Mouse (Mus musculus) liver, postnatal 0 days (tissue): ENCODE measurements around the gene Dst. TPM values are rescaled to one million over a fixed set of nuclear protein-coding genes. Genes with fewer than 3 reads are reported as not detected.
A peak's percentile ranks its signal among the peaks of the same experiment; 100 is the strongest.

Experiments used
- ATAC-seq: fragments of 200-750 bp; cut with Nextera tagmentation; 2 replicates; pipeline ENCODE4 v1.8.0; 2017; ENCODE audit warnings: mild to moderate bottlenecking, moderate library complexity
- DNase-seq: peaks from one replicate; pipeline ENCODE4 v3.0.0-alpha.2; 2016
- H3K27ac ChIP-seq: fragments of 300-500 bp; sonication (generic); 2 replicates; pipeline ENCODE4 v1.5.1; 2014; ENCODE audit warnings: antibody characterized with exemption, moderate library complexity, mild to moderate bottlenecking, low read depth
- H3K27me3 ChIP-seq: fragments of 300-500 bp; sonication (generic); 2 replicates; pipeline ENCODE4 v1.6.1; 2014; ENCODE audit warnings: low read length, control low read depth, mixed read lengths; ENCODE audit not compliant: insufficient read depth
- H3K36me3 ChIP-seq: fragments of 300-500 bp; sonication (generic); replicated peaks from 2 replicates; pipeline ENCODE4 v1.6.1; 2014; ENCODE audit warnings: mild to moderate bottlenecking, control low read depth, low read length, moderate library complexity, mixed read lengths; ENCODE audit not compliant: insufficient read depth
- H3K4me1 ChIP-seq: fragments of 300-500 bp; sonication (generic); 2 replicates; pipeline ENCODE4 v1.6.1; 2014; ENCODE audit warnings: antibody characterized with exemption, mild to moderate bottlenecking, control low read depth; ENCODE audit not compliant: insufficient read depth
- H3K4me2 ChIP-seq: fragments of 300-500 bp; sonication (generic); 2 replicates; pipeline ENCODE4 v1.6.1; 2014; ENCODE audit warnings: low read depth, mild to moderate bottlenecking, low read length, moderate library complexity, mixed read lengths
- H3K4me3 ChIP-seq: fragments of 300-500 bp; sonication (generic); 2 replicates; pipeline ENCODE4 v1.5.1; 2014; ENCODE audit warnings: low read depth, low read length
- H3K9ac ChIP-seq: fragments of 300-500 bp; sonication (generic); replicated peaks from 2 replicates; pipeline ENCODE4 v1.6.1; 2014; ENCODE audit warnings: mild to moderate bottlenecking, moderate library complexity
- H3K9me3 ChIP-seq: fragments of 300-500 bp; sonication (generic); 2 replicates; pipeline ENCODE4 v1.6.1; 2016; ENCODE audit warnings: mild to moderate bottlenecking, control low read depth, low read length, mixed read lengths
- CTCF ChIP-seq: sonication (generic); IDR thresholded peaks from 2 replicates; pipeline ENCODE4 v1.5.1; 2016; ENCODE audit warnings: antibody characterized with exemption, low read depth
- EP300 ChIP-seq: IDR thresholded peaks from 2 replicates; pipeline ENCODE4 v1.6.1; 2016; ENCODE audit warnings: antibody characterized with exemption, low read depth, mild to moderate bottlenecking
- WGBS: fragments of 180-500 bp; shearing (Covaris S2); extraction: QIAGEN DNeasy Blood & Tissue Kit; methylation state at CpG from one replicate; pipeline ENCODE4 v1.1.7; 2014; ENCODE audit not compliant: insufficient replicate concordance; 5-methylcytosine and 5-hydroxymethylcytosine counted together
- polyA plus RNA-seq: library from polyadenylated mRNA; unstranded; fragments of >200 nt; fragmentation: Nextera tagmentation; extraction: Ambion mirVana; gene quantifications from 2 replicates; pipeline ENCODE4 v1.2.1, GENCODE M21; 2015

Gene Dst
- polyA plus RNA-seq, 1 experiment from 2014 or later, result 6.4 TPM

GRCm38 (mm10) chr1:34094301-34094700, 186.3 kb downstream of the Dst start:
- Histone ChIP-seq H3K36me3 (no peaks in the 10 kb centered on the region), H3K4me1 (no peaks in the 10 kb centered on the region), H3K27ac (no peak overlapping the region), H3K9ac (no peak overlapping the region), H3K9me3 (no peaks in the 10 kb centered on the region), H3K4me3 (no peak overlapping the region), H3K4me2 (no peak overlapping the region), H3K27me3 (no peaks in the 10 kb centered on the region)
- ATAC-seq (no peak), DNase-seq (no peak)
- TF ChIP-seq CTCF, result no peak
- TF ChIP-seq EP300, result no peak
- WGBS, result 76% methylated on average over 5 of the region's 5 CpGs

DNA sequence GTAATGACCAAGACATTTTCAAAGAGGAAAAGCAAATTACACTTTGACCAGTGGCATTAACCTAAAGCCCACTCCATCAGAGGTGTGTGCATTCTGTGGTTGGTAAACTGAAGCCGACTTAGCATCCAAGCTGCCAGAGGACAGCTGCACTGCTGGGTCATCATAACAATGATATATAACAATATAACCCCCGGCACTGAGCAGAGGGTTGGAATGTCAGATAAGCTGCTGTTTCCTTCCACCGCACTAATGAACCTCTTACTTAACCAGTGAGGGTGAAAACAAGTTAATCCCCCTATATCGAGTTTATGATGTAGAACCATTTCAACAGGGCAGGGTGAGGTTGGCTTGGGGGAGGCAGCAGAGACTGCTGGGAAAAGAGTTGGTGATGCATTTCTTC, 187.1 kb downstream of the Dst start:
- TF ChIP-seq EP300 (no peak), CTCF (no peak)
- H3K27ac ChIP-seq, result no peak overlapping the region
- no peaks in the 10 kb centered on the region for H3K4me1 ChIP-seq
- ATAC-seq, result no peak
- no peak overlapping the region for H3K4me3 ChIP-seq
- no peaks in the 10 kb centered on the region for H3K27me3 ChIP-seq
- H3K4me2 ChIP-seq, result no peak overlapping the region
- DNase-seq, result no peak
- H3K9ac ChIP-seq, result no peak overlapping the region
- 37% methylated on average over 4 of the region's 4 CpGs for WGBS
- H3K36me3 ChIP-seq, result no peaks in the 10 kb centered on the region
- H3K9me3 ChIP-seq, result no peaks in the 10 kb centered on the region

DNA sequence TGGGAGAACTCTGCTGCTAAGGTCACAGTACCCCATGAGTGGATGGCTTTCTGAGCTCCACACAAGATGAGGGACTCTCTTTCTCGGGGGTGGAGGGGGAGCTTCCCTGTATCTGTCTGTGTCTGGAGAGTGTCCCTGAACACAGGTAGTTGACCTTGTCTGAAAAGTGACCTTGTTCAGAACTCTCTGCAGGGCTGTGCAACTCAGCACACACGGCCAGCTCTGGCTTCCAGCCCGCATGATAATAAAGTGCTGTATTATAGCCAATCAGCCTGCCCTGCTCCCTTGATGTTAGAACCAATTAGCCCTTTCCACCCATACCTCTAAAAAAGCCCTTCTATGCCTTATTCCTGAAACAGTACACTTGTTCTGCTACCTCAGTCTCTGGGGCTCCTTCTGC, 188.9 kb downstream of the Dst start:
- 0 out of 2 replicates have a peak, but pooled peaks have one; percentile 35 for ATAC-seq
- Histone ChIP-seq H3K4me3 (no peak overlapping the region), H3K27ac (no peak overlapping the region), H3K9ac (no peak overlapping the region), H3K4me2 (no peak overlapping the region), H3K9me3 (no peaks in the 10 kb centered on the region), H3K36me3 (no peaks in the 10 kb centered on the region), H3K4me1 (no peaks in the 10 kb centered on the region), H3K27me3 (no peaks in the 10 kb centered on the region)
- TF ChIP-seq EP300 (no peak), CTCF (no peak)
- DNase-seq, result no peak
- WGBS, result 55% methylated on average over 3 of the region's 3 CpGs

DNA sequence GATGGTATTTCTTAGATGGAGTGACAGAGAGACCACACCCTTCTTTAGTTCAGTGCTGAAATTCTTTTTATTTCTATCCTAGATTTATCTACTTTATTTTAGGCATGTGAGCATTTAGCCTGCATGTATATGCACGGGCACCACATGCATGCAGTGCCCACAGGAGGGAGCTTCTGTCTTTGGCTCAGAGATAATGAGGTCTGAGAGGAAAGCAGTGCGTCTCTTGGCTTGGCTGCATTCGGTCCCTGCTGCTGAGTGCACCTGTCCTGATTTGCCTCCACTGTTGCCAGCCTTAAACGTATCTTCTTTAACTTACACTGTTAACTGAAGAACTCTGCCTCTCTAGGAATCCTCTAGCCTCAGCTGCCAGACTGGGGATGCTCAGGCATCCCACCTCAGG, 189.6 kb downstream of the Dst start:
- no peak overlapping the region for H3K4me3 ChIP-seq
- H3K4me2 ChIP-seq, result no peak overlapping the region
- H3K9ac ChIP-seq, result no peak overlapping the region
- no peak for TF ChIP-seq CTCF
- no peak for TF ChIP-seq EP300
- no peaks in the 10 kb centered on the region for H3K4me1 ChIP-seq
- DNase-seq (no peak), ATAC-seq (no peak)
- H3K27ac ChIP-seq, result no peak overlapping the region
- no peaks in the 10 kb centered on the region for H3K27me3 ChIP-seq
- WGBS, result 63% methylated on average over 4 of the region's 4 CpGs
- no peaks in the 10 kb centered on the region for H3K9me3 ChIP-seq
- H3K36me3 ChIP-seq, result no peaks in the 10 kb centered on the region

GRCm38 (mm10) chr1:34099439-34099838, 191.4 kb downstream of the Dst start:
- H3K9ac ChIP-seq, result no peak overlapping the region
- no peak for DNase-seq
- ATAC-seq, result no peak
- TF ChIP-seq EP300, result no peak
- H3K4me2 ChIP-seq, result no peak overlapping the region
- no peaks in the 10 kb centered on the region for H3K9me3 ChIP-seq
- H3K27me3 ChIP-seq, result no peaks in the 10 kb centered on the region
- H3K4me3 ChIP-seq, result no peak overlapping the region
- no peak overlapping the region for H3K27ac ChIP-seq
- WGBS, result 80% methylated on average over 3 of the region's 3 CpGs
- no peaks in the 10 kb centered on the region for H3K36me3 ChIP-seq
- no peaks in the 10 kb centered on the region for H3K4me1 ChIP-seq

- Histone ChIP-seq H3K27me3 (no peaks in the 10 kb centered on the region), H3K9me3 (no peaks in the 10 kb centered on the region), H3K4me1 (peaks cover 4% of the 10 kb centered on the region; the same call in 1 of the 2 replicates), H3K9ac (no peak overlapping the region), H3K36me3 (no peaks in the 10 kb centered on the region), H3K4me3 (no peak overlapping the region), H3K4me2 (no peak overlapping the region), H3K27ac (no peak overlapping the region)
- no peak for TF ChIP-seq CTCF
- no peak for TF ChIP-seq EP300
- DNase-seq (no peak), ATAC-seq (no peak)
- 69% methylated on average over 4 of the region's 4 CpGs for WGBS
These were observed 192.4 kb downstream of the Dst start for GRCm38 (mm10) chr1:34100385-34100784.

DNA sequence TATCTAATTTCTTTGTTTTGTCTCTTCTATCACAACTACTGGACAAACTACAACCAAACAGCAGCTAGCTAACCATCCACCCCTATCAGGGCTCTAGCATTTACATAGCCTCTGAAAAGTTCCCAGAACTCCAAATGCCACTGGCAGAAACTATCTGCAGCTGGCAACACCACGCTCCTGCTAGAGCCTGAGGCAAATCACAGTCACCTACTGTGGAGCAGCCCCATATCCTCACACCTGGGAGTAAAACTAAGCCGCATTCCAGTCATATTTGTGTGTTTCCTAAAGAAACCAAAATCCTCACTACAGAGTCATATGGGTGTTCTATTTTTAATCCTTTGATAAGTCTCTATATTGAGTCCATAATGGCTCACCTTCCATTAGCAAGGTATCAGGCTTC, 194.6 kb downstream of the Dst start:
- Histone ChIP-seq H3K36me3 (no peaks in the 10 kb centered on the region), H3K9ac (no peak overlapping the region), H3K4me1 (peaks cover 4% of the 10 kb centered on the region; the same call in 1 of the 2 replicates), H3K27ac (peak overlapping the region; percentile 90), H3K27me3 (no peaks in the 10 kb centered on the region), H3K4me3 (no peak overlapping the region), H3K9me3 (no peaks in the 10 kb centered on the region), H3K4me2 (no peak overlapping the region)
- DNase-seq, result no peak
- TF ChIP-seq CTCF (no peak), EP300 (no peak)
- ATAC-seq, result no peak
- WGBS, result 83% methylated on average over 2 of the region's 2 CpGs
